Mouse (Mus musculus) gonadal fat pad, adult 2 months (tissue): ENCODE data around the gene Lcn2. TPM values are rescaled to one million over a fixed set of nuclear protein-coding genes. Genes with fewer than 3 reads are reported as not detected.

Source experiments
- DNase-seq: peaks from one replicate; pipeline ENCODE4 v3.0.0-alpha.2; 2012; ENCODE audit warnings: low read depth
- polyA plus RNA-seq: library from polyadenylated mRNA; depleted of rRNA; stranded (reverse); fragments of >200 nt; gene quantifications from 2 replicates; pipeline ENCODE4 v1.2.3, GENCODE M21; 2012

Lcn2 gene
- polyA plus RNA-seq, 1 experiment: 3,887 TPM

- DNase-seq: no peak
Observed at GRCm38 (mm10) chr2:32413936-32414335, 25.9 kb upstream of the Lcn2 start.

DNA sequence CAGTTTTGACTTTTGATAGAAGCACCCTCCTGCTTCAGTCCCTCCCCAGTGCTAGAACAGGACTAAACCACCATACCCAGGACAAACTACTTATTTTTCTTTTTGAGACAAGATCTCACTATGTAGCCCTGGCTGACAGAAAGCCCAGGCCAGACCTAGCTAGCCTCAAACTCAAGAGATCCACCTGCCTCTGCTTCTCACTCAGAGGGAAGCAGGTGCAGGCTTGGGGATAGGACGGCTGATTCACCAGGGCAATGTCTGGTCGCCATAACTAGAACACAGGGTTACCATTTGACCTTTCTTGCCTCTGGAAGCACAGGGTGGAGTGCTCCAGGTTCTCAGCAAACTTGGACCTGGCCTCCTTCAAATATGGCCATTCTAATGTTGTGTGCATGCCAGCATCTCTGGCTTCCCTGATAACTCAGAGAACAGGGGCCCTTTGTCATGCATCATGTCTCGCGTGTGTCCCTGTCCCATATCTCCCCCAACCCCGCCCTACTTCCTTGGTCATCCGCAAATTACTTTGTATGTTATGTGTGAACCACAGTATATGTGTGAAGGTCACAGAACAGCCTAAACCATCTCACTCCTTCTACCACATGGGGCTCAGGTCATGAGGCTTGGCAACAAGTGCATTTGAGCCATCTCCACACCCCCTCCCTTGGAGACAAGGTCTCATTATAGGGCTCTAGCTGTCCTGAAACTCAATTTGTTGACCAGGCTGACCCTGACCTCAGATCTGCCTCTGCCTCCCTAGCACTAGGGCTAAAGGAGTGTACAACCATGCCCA is 24.9 kb upstream of the Lcn2 start:
- DNase-seq: no peak

GRCm38 (mm10) chr2:32411407-32411806 is 23.4 kb upstream of the Lcn2 start:
- DNase-seq: no peak

- no peak for DNase-seq
Observed at GRCm38 (mm10) chr2:32408429-32409424, 20.7 kb upstream of the Lcn2 start.

GRCm38 (mm10) chr2:32407144-32407824 is 19.2 kb upstream of the Lcn2 start:
- DNase-seq: no peak

- DNase-seq: no peak
Observed at GRCm38 (mm10) chr2:32404663-32405062, 16.6 kb upstream of the Lcn2 start.

- no peak for DNase-seq
Observed at GRCm38 (mm10) chr2:32396695-32397094, 8.6 kb upstream of the Lcn2 start.

DNA sequence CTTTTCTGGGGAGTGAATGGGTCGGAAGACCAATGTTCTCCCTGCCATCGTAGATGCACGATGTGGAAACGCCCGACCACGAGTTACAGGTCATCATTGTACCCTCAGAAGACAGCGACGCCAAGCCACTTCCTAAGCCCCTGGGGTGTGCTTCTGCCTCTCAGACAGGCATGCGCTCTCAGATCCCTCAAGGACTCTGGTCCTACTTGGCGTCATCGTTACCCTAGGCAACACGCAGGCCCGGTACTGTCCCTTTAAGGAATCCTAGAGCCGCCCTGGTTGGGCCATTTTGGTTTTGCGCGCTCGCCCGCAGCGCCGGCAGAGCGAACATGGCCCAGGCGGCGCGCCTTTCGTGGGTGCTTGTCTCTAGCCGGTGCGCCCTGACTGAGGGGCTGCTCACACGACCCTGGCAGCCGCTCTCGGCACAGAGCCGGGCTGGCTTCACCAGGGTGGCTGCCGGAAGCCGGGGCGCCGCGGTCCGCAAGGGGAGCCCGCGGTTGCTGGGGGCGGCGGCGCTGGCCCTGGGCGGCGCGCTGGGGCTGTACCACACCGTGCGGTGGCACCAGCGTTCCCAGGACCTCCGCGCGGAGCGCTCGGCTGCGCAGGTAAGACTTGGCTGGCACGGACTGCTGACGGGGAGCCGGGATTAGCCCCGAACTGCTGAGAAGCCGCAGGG is 8.0 kb upstream of the Lcn2 start:
- no peak for DNase-seq

DNA sequence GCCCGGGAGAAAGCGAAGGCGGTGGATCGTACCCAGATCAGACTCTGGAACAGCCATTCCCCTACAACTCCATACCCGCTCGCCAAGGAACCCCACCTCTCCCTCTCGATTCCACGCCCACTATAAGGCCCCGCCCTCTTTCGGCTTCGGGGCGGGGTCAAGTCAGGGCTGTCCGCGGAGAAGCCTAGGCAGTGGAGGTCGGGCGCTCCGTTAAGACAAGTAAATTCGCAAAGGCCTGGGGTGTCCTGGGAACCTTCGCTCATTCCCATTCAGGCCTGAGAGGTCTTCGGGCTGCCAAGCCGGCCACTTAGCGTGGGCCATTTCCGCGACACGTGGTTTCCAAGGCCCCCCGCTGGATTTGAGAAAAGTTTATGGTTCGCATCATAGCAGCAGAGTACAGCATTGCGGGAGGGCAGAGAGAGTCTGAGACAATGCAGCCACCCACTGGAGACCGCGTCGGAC is 7.5 kb upstream of the Lcn2 start, which contains the start of gene Ptges2:
Ptges2 (plus strand) TSS at position 413 of the 462 bp plus-strand sequence.
- DNase-seq: no peak

DNA sequence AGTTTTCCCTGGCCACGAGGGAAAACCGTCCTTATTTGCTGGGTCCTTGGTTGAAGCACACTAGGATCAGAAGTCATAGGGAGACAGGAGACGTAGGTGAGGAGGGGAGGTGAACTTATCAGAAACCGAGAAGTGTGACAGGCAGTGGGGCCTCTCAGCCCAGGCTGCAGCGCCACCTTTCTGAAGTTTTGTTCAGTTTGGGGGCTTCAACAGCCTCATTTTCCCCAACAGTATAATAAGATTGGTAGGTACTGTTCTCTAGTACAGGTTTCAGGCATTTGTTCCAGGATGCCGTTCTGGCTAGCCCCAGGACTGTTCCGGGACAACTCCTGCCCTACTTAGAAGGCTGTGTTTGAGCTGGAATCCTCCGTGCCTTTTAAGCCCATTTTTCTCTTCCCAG is 6.9 kb upstream of the Lcn2 start:
- DNase-seq: no peak

DNA sequence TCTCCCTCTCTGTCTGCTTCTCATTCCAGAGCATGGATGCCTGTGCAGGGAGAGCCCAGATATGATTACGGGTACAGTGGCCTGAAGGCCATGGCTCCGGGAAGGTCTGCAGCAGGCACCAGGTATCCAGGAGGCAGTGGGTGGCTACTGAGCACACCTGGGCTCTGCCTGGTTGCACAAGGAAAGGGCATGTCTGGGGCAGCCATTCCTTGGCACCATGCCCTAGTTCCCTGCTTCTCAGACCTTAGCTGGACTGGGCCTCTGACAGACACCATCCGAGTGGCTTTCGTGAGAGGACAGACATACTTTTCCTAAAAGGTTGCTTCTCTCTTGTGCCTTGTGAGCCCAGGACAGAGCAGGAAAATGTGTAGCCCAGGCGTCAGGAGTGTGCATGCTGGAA is 4.0 kb upstream of the Lcn2 start:
- DNase-seq: no peak

DNA sequence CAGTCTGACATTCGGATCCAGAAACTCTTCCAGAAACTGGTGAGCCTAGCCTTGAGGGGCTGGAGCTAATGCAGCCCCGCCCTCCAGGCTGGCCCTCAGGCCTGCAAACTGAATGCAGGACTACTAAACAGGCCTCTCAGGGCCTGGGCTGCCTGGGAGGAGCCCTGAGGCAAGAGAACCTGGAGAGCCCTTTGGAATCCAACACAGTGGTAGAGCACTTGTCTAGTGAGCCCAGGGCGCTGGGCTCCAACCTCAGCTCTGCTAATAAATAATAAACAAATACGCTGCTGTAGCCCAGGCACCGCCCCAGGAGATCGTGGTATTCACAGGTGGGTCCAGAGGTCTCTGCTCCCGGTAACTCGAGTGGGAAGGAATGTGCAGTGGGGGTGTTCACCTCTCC is 2.8 kb upstream of the Lcn2 start:
- DNase-seq: no peak

GRCm38 (mm10) chr2:32389157-32389556 is 1.1 kb upstream of the Lcn2 start:
- no peak for DNase-seq

DNA sequence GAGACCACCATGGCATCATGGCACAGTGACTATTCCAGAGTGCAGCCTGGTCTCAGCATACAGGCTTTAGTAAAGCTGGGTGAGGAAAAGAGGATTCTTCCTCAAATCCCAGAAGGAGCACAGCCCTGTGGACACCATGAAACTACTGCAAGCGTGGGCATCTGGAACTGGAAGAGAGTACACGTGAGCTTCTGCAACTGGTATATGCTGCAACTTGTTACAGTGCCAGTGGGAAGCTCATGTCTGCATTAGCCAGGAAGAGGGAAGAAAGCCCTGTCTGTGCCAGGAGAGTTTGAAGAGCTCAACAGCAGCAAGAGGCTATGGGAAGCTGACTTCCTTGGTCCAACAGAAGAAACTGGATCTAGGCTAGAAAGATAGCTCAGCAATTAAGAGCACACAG is 5.4 kb downstream of the Lcn2 start:
- DNase-seq: no peak

- no peak for DNase-seq
Observed at GRCm38 (mm10) chr2:32381775-32382223, 6.3 kb downstream of the Lcn2 start, which contains the start of gene 1110008P14Rik. 1110008P14Rik (minus strand) TSS chr2:32381938.

DNA sequence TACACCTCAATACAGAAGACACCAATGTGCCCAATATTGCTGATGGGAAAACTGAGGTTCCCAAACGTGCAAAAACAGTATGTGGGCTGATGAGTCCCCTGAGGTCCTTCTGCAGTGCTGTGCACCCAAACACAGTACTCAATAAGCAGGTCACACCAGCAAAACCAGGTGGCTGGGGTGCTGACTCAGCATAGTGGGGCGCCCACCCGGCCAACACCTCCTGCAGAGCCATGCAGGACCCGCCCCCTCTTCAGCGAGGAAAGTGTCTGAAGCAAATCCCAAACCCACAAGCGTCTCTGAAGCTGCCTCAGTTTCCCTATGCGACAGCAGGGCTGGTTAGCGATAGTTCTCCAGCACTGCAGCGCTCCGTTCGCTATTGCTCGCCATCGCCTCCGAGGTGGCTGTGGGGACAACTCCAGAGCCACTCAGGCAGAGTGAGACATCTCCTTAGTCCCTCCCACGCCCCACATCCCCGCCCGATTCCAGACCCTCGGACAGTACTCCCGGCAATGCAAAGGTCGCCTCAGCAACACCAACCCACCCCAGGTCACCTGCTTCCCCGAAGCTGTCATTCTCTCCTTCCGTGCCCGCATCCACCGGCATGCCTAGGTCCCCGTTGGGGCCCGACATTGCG is 6.8 kb downstream of the Lcn2 start:
- no peak for DNase-seq

- DNase-seq: no peak
Observed at GRCm38 (mm10) chr2:32380001-32380500, 8.0 kb downstream of the Lcn2 start.

- DNase-seq: no peak
Observed at GRCm38 (mm10) chr2:32376963-32377362, 11.1 kb downstream of the Lcn2 start.

- no peak for DNase-seq
Observed at GRCm38 (mm10) chr2:32375317-32375940, 12.6 kb downstream of the Lcn2 start.

- no peak for DNase-seq
Observed at GRCm38 (mm10) chr2:32374191-32374590, 13.9 kb downstream of the Lcn2 start.
